Mouse (Mus musculus) lung, embryonic 16.5 days (tissue): ENCODE data around the gene Gm6096. TPM values are rescaled to one million over a fixed set of nuclear protein-coding genes. Genes with fewer than 3 reads are reported as not detected.

ENCODE experiments used
- ATAC-seq: fragments of 200-750 bp; cut with Nextera tagmentation; 2 replicates; pipeline ENCODE4 v1.8.0; 2017; ENCODE audit warnings: low read depth, mild to moderate bottlenecking, moderate library complexity
- H3K27ac ChIP-seq: fragments of 300-500 bp; sonication (generic); 2 replicates; pipeline ENCODE4 v1.5.1; 2014; ENCODE audit warnings: mild to moderate bottlenecking, control low read depth, low read length
- H3K27me3 ChIP-seq: fragments of 300-500 bp; sonication (generic); 2 replicates; pipeline ENCODE4 v1.6.1; 2014; ENCODE audit warnings: low read depth, low read length, mixed read lengths; ENCODE audit not compliant: control insufficient read depth, insufficient read depth
- H3K36me3 ChIP-seq: fragments of 300-500 bp; sonication (generic); 2 replicates; pipeline ENCODE4 v1.6.1; 2014; ENCODE audit warnings: low read length; ENCODE audit not compliant: control insufficient read depth, insufficient read depth
- H3K4me1 ChIP-seq: fragments of 300-500 bp; sonication (generic); replicated peaks from 2 replicates; pipeline ENCODE4 v1.6.1; 2014; ENCODE audit warnings: low read length, mixed read lengths; ENCODE audit not compliant: control insufficient read depth, insufficient read depth
- H3K4me2 ChIP-seq: fragments of 300-500 bp; sonication (generic); 2 replicates; pipeline ENCODE4 v1.6.1; 2014; ENCODE audit warnings: low read depth, low read length, control low read depth
- H3K4me3 ChIP-seq: fragments of 300-500 bp; sonication (generic); 2 replicates; pipeline ENCODE4 v1.5.1; 2014; ENCODE audit warnings: mild to moderate bottlenecking, low read length, control low read depth
- H3K9ac ChIP-seq: fragments of 300-500 bp; sonication (generic); 2 replicates; pipeline ENCODE4 v1.6.1; 2014; ENCODE audit warnings: low read length, control low read depth
- H3K9me3 ChIP-seq: fragments of 300-500 bp; sonication (generic); 2 replicates; pipeline ENCODE4 v1.6.1; 2016; ENCODE audit warnings: low read length; ENCODE audit not compliant: control insufficient read depth
- WGBS: fragments of 180-500 bp; shearing (Covaris S2); extraction: QIAGEN DNeasy Blood & Tissue Kit; methylation state at CpG from one replicate; pipeline ENCODE4 v1.1.7; 2014; 5-methylcytosine and 5-hydroxymethylcytosine counted together
- polyA plus RNA-seq: library from polyadenylated mRNA; unstranded; fragments of >200 nt; fragmentation: Nextera tagmentation; extraction: Ambion mirVana; gene quantifications from 2 replicates; pipeline ENCODE4 v1.2.1, GENCODE M21; 2015

The Gm6096 gene
- polyA plus RNA-seq, 1 experiment from 2014 or later, result not detected

GRCm38 (mm10) chr7:34221594-34222250, 29.1 kb upstream of the Gm6096 start:
- peaks cover 48% of the 10 kb centered on the region for H3K36me3 ChIP-seq
- H3K27me3 ChIP-seq, result no peaks in the 10 kb centered on the region
- H3K4me2 ChIP-seq, result no peak overlapping the region
- no peak for ATAC-seq
- 82% methylated on average over 9 of the region's 9 CpGs for WGBS
- H3K27ac ChIP-seq, result no peak overlapping the region
- peaks cover 2% of the 10 kb centered on the region; the same call in 1 of the 2 replicates for H3K4me1 ChIP-seq
- no peaks in the 10 kb centered on the region; the same call in 1 of the 2 replicates for H3K9me3 ChIP-seq
- no peak overlapping the region for H3K4me3 ChIP-seq
- H3K9ac ChIP-seq, result no peak overlapping the region

GRCm38 (mm10) chr7:34222340-34222739, 28.5 kb upstream of the Gm6096 start:
- 95% methylated on average over 10 of the region's 10 CpGs for WGBS
- no peak overlapping the region for H3K4me3 ChIP-seq

GRCm38 (mm10) chr7:34224308-34224707, 26.5 kb upstream of the Gm6096 start:
- no peak overlapping the region for H3K4me2 ChIP-seq
- peaks cover 19% of the 10 kb centered on the region for H3K4me1 ChIP-seq
- peaks cover 37% of the 10 kb centered on the region for H3K36me3 ChIP-seq
- no peaks in the 10 kb centered on the region for H3K27me3 ChIP-seq
- no peaks in the 10 kb centered on the region; the same call in 1 of the 2 replicates for H3K9me3 ChIP-seq
- ATAC-seq, result no peak
- H3K4me3 ChIP-seq, result no peak overlapping the region
- no peak overlapping the region for H3K27ac ChIP-seq
- no peak overlapping the region for H3K9ac ChIP-seq
- 92% methylated on average over 6 of the region's 6 CpGs for WGBS

More at GRCm38 (mm10) chr7:34222340-34222739, 28.5 kb upstream of the Gm6096 start:
- ATAC-seq, result no peak
- H3K4me1 ChIP-seq, result peaks cover 3% of the 10 kb centered on the region; the same call in 1 of the 2 replicates
- no peak overlapping the region for H3K4me2 ChIP-seq
- no peaks in the 10 kb centered on the region; the same call in 1 of the 2 replicates for H3K9me3 ChIP-seq
- H3K27ac ChIP-seq, result no peak overlapping the region
- H3K27me3 ChIP-seq, result no peaks in the 10 kb centered on the region
- H3K36me3 ChIP-seq, result peaks cover 47% of the 10 kb centered on the region
- no peak overlapping the region for H3K9ac ChIP-seq

GRCm38 (mm10) chr7:34226086-34226485, 24.8 kb upstream of the Gm6096 start:
- H3K36me3 ChIP-seq, result peaks cover 32% of the 10 kb centered on the region
- no peak overlapping the region for H3K4me3 ChIP-seq

GRCm38 (mm10) chr7:34226846-34227245, 24.0 kb upstream of the Gm6096 start:
- Histone ChIP-seq H3K9ac (no peak overlapping the region), H3K4me3 (no peak overlapping the region), H3K27ac (no peak overlapping the region), H3K4me1 (peaks cover 26% of the 10 kb centered on the region), H3K36me3 (peaks cover 25% of the 10 kb centered on the region), H3K27me3 (no peaks in the 10 kb centered on the region), H3K4me2 (no peak overlapping the region), H3K9me3 (no peaks in the 10 kb centered on the region; the same call in 1 of the 2 replicates)
- 85% methylated on average over 12 of the region's 12 CpGs for WGBS
- ATAC-seq, result no peak

More at GRCm38 (mm10) chr7:34226086-34226485, 24.8 kb upstream of the Gm6096 start:
- H3K27ac ChIP-seq, result no peak overlapping the region
- ATAC-seq, result no peak
- peaks cover 26% of the 10 kb centered on the region for H3K4me1 ChIP-seq
- WGBS, result 64% methylated on average over 8 of the region's 8 CpGs
- no peaks in the 10 kb centered on the region; the same call in 1 of the 2 replicates for H3K9me3 ChIP-seq
- H3K4me2 ChIP-seq, result no peak overlapping the region
- no peaks in the 10 kb centered on the region for H3K27me3 ChIP-seq
- H3K9ac ChIP-seq, result no peak overlapping the region

GRCm38 (mm10) chr7:34228641-34229040, 22.2 kb upstream of the Gm6096 start:
- Histone ChIP-seq H3K9me3 (no peaks in the 10 kb centered on the region), H3K4me1 (peaks cover 32% of the 10 kb centered on the region), H3K9ac (peak overlapping the region; percentile 13; the same call in 1 of the 2 replicates), H3K4me3 (peak overlapping the region; percentile 22), H3K27me3 (no peaks in the 10 kb centered on the region), H3K36me3 (peaks cover 12% of the 10 kb centered on the region), H3K27ac (no peak overlapping the region), H3K4me2 (peak overlapping the region; percentile 83)
- no peak for ATAC-seq
- WGBS, result 26% methylated on average over 9 of the region's 9 CpGs

GRCm38 (mm10) chr7:34229153-34229552, 21.7 kb upstream of the Gm6096 start:
- Histone ChIP-seq H3K9ac (peak overlapping the region; percentile 88), H3K4me1 (peaks cover 32% of the 10 kb centered on the region), H3K4me2 (peak overlapping the region; percentile 83), H3K27me3 (no peaks in the 10 kb centered on the region), H3K9me3 (no peaks in the 10 kb centered on the region), H3K36me3 (peaks cover 12% of the 10 kb centered on the region), H3K27ac (peak overlapping the region; percentile 89; the same call in 1 of the 2 replicates), H3K4me3 (peak overlapping the region; percentile 81)
- 9% methylated on average over 5 of the region's 5 CpGs for WGBS
- no peak for ATAC-seq

GRCm38 (mm10) chr7:34229691-34230111, 21.1 kb upstream of the Gm6096 start:
- Histone ChIP-seq H3K9me3 (no peaks in the 10 kb centered on the region), H3K27ac (peak overlapping the region; percentile 89), H3K27me3 (no peaks in the 10 kb centered on the region), H3K9ac (peak overlapping the region; percentile 88), H3K4me1 (peaks cover 32% of the 10 kb centered on the region), H3K36me3 (peaks cover 9% of the 10 kb centered on the region), H3K4me3 (peak overlapping the region; percentile 81), H3K4me2 (peak overlapping the region; percentile 83)
- WGBS, result 0% methylated on average over 19 of the region's 19 CpGs
- peak; percentile 16; the same call in 1 of the 2 replicates for ATAC-seq

- Histone ChIP-seq H3K4me1 (peaks cover 32% of the 10 kb centered on the region), H3K9me3 (no peaks in the 10 kb centered on the region), H3K4me3 (peak within 1 kb of the TSS; percentile 81), H3K9ac (peak within 1 kb of the TSS; percentile 88), H3K27ac (peak within 1 kb of the TSS; percentile 89), H3K27me3 (no peaks in the 10 kb centered on the region), H3K36me3 (peaks cover 9% of the 10 kb centered on the region), H3K4me2 (peak within 1 kb of the TSS; percentile 83)
- ATAC-seq, result peak; percentile 82
- WGBS, result 0% methylated on average over 37 of the region's 39 CpGs
Observed at GRCm38 (mm10) chr7:34230116-34230515, 20.7 kb upstream of the Gm6096 start, which contains the start of gene Gpi1. Gpi1 (minus strand) TSS chr7:34230336.
